8 mouse cellular contexts compared by ENCODE assay signal in genomic region chr8:84936962-84937546, GRCm38 (mm10). TPM values are rescaled to one million over a fixed set of nuclear protein-coding genes. Genes with fewer than 3 reads are reported as not detected.
DNase-seq lines count a peak whose midpoint lies in the region; ATAC-seq lines count a peak whose summit lies in the region.

Gene Mast1 (minus strand): TSS chr8:84937359.

- no peaks in the 10 kb centered on the region for H3K36me3 ChIP-seq in intestine, embryonic 16.5 days (ENCODE audit: control insufficient read depth, insufficient read depth, low read length)
- no peaks in the 10 kb centered on the region for H3K36me3 ChIP-seq in limb, embryonic 13.5 days
- no peaks in the 10 kb centered on the region; the same call in 1 of the 2 replicates for H3K36me3 ChIP-seq in midbrain, embryonic 15.5 days (replicated peaks)

- H3K27me3 ChIP-seq in intestine, embryonic 16.5 days (replicated peaks; ENCODE audit: control insufficient read depth, insufficient read depth, low read length) = peaks cover 47% of the 10 kb centered on the region
- peaks cover 89% of the 10 kb centered on the region for H3K27me3 ChIP-seq in limb, embryonic 13.5 days
- H3K27me3 ChIP-seq in midbrain, embryonic 15.5 days (replicated peaks) = no peaks in the 10 kb centered on the region

- H3K27ac ChIP-seq in intestine, embryonic 16.5 days (ENCODE audit: low read length) = no peak within 1 kb of the TSS
- no peak within 1 kb of the TSS for H3K27ac ChIP-seq in limb, embryonic 13.5 days
- peak within 1 kb of the TSS; percentile 96 for H3K27ac ChIP-seq in midbrain, embryonic 15.5 days

- peaks cover 9% of the 10 kb centered on the region; the same call in 1 of the 2 replicates for H3K4me1 ChIP-seq in intestine, embryonic 16.5 days (ENCODE audit: control insufficient read depth, insufficient read depth, low read length)
- peaks cover 21% of the 10 kb centered on the region for H3K4me1 ChIP-seq in limb, embryonic 13.5 days
- H3K4me1 ChIP-seq in midbrain, embryonic 15.5 days = peaks cover 29% of the 10 kb centered on the region

- under 1% methylated on average over 46 of the region's 50 CpGs for WGBS in intestine, embryonic 16.5 days
- WGBS in limb, embryonic 13.5 days = under 1% methylated on average over 49 of the region's 50 CpGs
- WGBS in midbrain, embryonic 15.5 days = under 1% methylated on average over 47 of the region's 50 CpGs

- peak within 1 kb of the TSS; percentile 86 for H3K4me2 ChIP-seq in intestine, embryonic 16.5 days (ENCODE audit: low read depth, low read length)
- peak within 1 kb of the TSS; percentile 80 for H3K4me2 ChIP-seq in limb, embryonic 13.5 days (replicated peaks)
- H3K4me2 ChIP-seq in midbrain, embryonic 15.5 days = peak within 1 kb of the TSS; percentile 85

- peak; percentile 67 for DNase-seq in ovary, postnatal 36 days (ENCODE audit: low spot score)
- no peak for DNase-seq in ovary, postnatal 10 days (ENCODE audit: low spot score)
- peak; percentile 85 for DNase-seq in cerebellum, adult 9-11 months
- peak in 1 of 2 experiments; percentile 72 for DNase-seq in frontal cortex, adult 2 months (ENCODE audit: extremely low spot score in 1 of 2, low spot score in 1 of 2)
- peak; percentile 22 to 38 for DNase-seq in spleen, postnatal 36 days (ENCODE audit: low spot score in 2 of 2)

- peak; percentile 65 for ATAC-seq in intestine, embryonic 16.5 days
- ATAC-seq in limb, embryonic 13.5 days (ENCODE audit: low FRiP score, low read depth) = no peak
- peak; percentile 61 for ATAC-seq in midbrain, embryonic 15.5 days (replicated peaks)

- peak within 1 kb of the TSS; percentile 53 for H3K4me3 ChIP-seq in intestine, embryonic 16.5 days (ENCODE audit: low read length)
- peak within 1 kb of the TSS; percentile 46 for H3K4me3 ChIP-seq in limb, embryonic 13.5 days
- H3K4me3 ChIP-seq in midbrain, embryonic 15.5 days = peak within 1 kb of the TSS; percentile 76

- H3K9me3 ChIP-seq in intestine, embryonic 16.5 days (ENCODE audit: control insufficient read depth, low read length) = no peaks in the 10 kb centered on the region
- no peaks in the 10 kb centered on the region for H3K9me3 ChIP-seq in limb, embryonic 13.5 days
- no peaks in the 10 kb centered on the region for H3K9me3 ChIP-seq in midbrain, embryonic 15.5 days

- H3K9ac ChIP-seq in intestine, embryonic 16.5 days (ENCODE audit: low read depth, low read length) = peak within 1 kb of the TSS; percentile 58
- peak within 1 kb of the TSS; percentile 48; the same call in 1 of the 2 replicates for H3K9ac ChIP-seq in limb, embryonic 13.5 days
- peak within 1 kb of the TSS; percentile 100 for H3K9ac ChIP-seq in midbrain, embryonic 15.5 days

RNA-seq across cellular contexts. Expression of gene Mast1, which starts in this region (rescaled TPM):
- polyA plus RNA-seq in frontal cortex, adult 2 months (2012; rRNA removed) = 69.0 and 76.3 TPM in 2 replicates
- 1.2 and 1.6 TPM in 2 replicates for polyA plus RNA-seq in intestine, embryonic 16.5 days (2015; fragmentation: Nextera tagmentation; extraction: Ambion mirVana)
- polyA plus RNA-seq in limb, embryonic 13.5 days (2015; fragmentation: Nextera tagmentation; extraction: Ambion mirVana) = 0.32 and 0.55 TPM in 2 replicates
- 76.2 and 84.8 TPM in 2 replicates for polyA plus RNA-seq in midbrain, embryonic 15.5 days (2015; fragmentation: Nextera tagmentation; extraction: Ambion mirVana)

Comparison
In these comparisons a context has a peak if more than half of its experiments do, and no peak if none do; other contexts are left out.
1. RNA of gene Mast1 (polyA plus RNA-seq): 76.2 to 84.8 TPM in midbrain, embryonic 15.5 days and 69.0 to 76.3 TPM in frontal cortex, adult 2 months; 1.2 to 1.6 TPM in intestine, embryonic 16.5 days and 0.32 to 0.55 TPM in limb, embryonic 13.5 days; every median in the first group is over 10 times any median in the second.
2. H3K9ac ChIP-seq: peak in every context shown above with its lines; median percentile 100 in midbrain, embryonic 15.5 days; 58 in intestine, embryonic 16.5 days; 48 in limb, embryonic 13.5 days.
3. Peak in every context shown above with its lines, with median percentiles within 50 percentile points of each other: H3K4me2 ChIP-seq and H3K4me3 ChIP-seq.